Mouse (Mus musculus): ENCODE results near the gene 1700049E17Rik2. TPM values are rescaled to one million over a fixed set of nuclear protein-coding genes. Genes with fewer than 3 reads are reported as not detected.

The 1700049E17Rik2 gene
- polyA plus RNA-seq, 1 experiment = not detected

Other genes with a start within 250 kb of the 1700049E17Rik2 start
- not detected in 2 replicates for gene Gm5798, start 224.6 kb upstream of the 1700049E17Rik2 start, polyA plus RNA-seq (2012; rRNA removed)
- gene Gm7945, start 186.8 kb upstream of the 1700049E17Rik2 start, polyA plus RNA-seq (2012; rRNA removed) = not detected in 2 replicates
- not detected in 2 replicates for gene Gm6482, start 164.9 kb upstream of the 1700049E17Rik2 start, polyA plus RNA-seq (2012; rRNA removed)
- not detected in 2 replicates for gene Gm7954, start 119.7 kb upstream of the 1700049E17Rik2 start, polyA plus RNA-seq (2012; rRNA removed)
- gene Gm3486, start 83.7 kb upstream of the 1700049E17Rik2 start, polyA plus RNA-seq (2012; rRNA removed) = not detected in 2 replicates
- gene Gm7970, start 17.6 kb upstream of the 1700049E17Rik2 start, polyA plus RNA-seq (2012; rRNA removed) = not detected in 2 replicates
- gene Gm3072, start 51.4 kb downstream of the 1700049E17Rik2 start, polyA plus RNA-seq (2012; rRNA removed) = not detected in 2 replicates
- gene Gm3676, start 73.3 kb downstream of the 1700049E17Rik2 start, polyA plus RNA-seq (2012; rRNA removed) = not detected in 2 replicates
- not detected in 2 replicates for gene Gm8068, start 128.7 kb downstream of the 1700049E17Rik2 start, polyA plus RNA-seq (2012; rRNA removed)
- gene Gm7929, start 177.4 kb downstream of the 1700049E17Rik2 start, polyA plus RNA-seq (2012; rRNA removed) = not detected in 2 replicates
- gene Gm47189, start 199.2 kb downstream of the 1700049E17Rik2 start, polyA plus RNA-seq (2012; rRNA removed) = not detected in 2 replicates

Data from thymus, adult 2 months (tissue).